Mouse (Mus musculus) ES-Bruce4 (cell line): ENCODE measurements around the gene Wdfy3. TPM values are rescaled to one million over a fixed set of nuclear protein-coding genes. Genes with fewer than 3 reads are reported as not detected.
"Not testable (repeated sequence)": the region's sequence is repeated elsewhere in the genome, so short reads cannot be mapped to it uniquely, and the experiment has no call there.

Experiments
- H3K27ac ChIP-seq: 2 replicates; pipeline ENCODE4 v1.5.1; 2012; ENCODE audit warnings: low read length, inconsistent platforms; ENCODE audit not compliant: insufficient read depth
- H3K27me3 ChIP-seq: 2 replicates; pipeline ENCODE4 v1.6.1; 2012; ENCODE audit warnings: mild to moderate bottlenecking, low read length, inconsistent platforms; ENCODE audit not compliant: control insufficient read depth, poor library complexity, insufficient read depth, severe bottlenecking
- H3K36me3 ChIP-seq: 2 replicates; pipeline ENCODE4 v1.6.1; 2012; ENCODE audit warnings: inconsistent platforms, mild to moderate bottlenecking, low read length, moderate library complexity; ENCODE audit not compliant: control insufficient read depth, poor library complexity, insufficient read depth, severe bottlenecking
- H3K4me1 ChIP-seq: one replicate; pipeline ENCODE4 v1.8.1; 2011; ENCODE audit warnings: low read length; ENCODE audit not compliant: control insufficient read depth, insufficient read depth
- H3K4me3 ChIP-seq: 2 replicates; pipeline ENCODE4 v1.5.1; 2011; ENCODE audit warnings: low read depth, mild to moderate bottlenecking, low read length
- H3K9ac ChIP-seq: 2 replicates; pipeline ENCODE4 v1.6.1; 2012; ENCODE audit warnings: low read depth, mild to moderate bottlenecking, inconsistent platforms; ENCODE audit not compliant: poor library complexity, severe bottlenecking
- H3K9me3 ChIP-seq: replicated peaks from 2 replicates; pipeline ENCODE4 v1.6.1; 2012; ENCODE audit warnings: mild to moderate bottlenecking, low read length, inconsistent platforms; ENCODE audit not compliant: control insufficient read depth, poor library complexity, insufficient read depth, severe bottlenecking
- CTCF ChIP-seq: IDR thresholded peaks from one replicate; pipeline ENCODE4 v1.8.1; 2011; ENCODE audit warnings: low read depth, low read length
- EP300 ChIP-seq: IDR thresholded peaks from 2 replicates; pipeline ENCODE4 v1.6.1; 2011; ENCODE audit warnings: low read depth, low read length; ENCODE audit not compliant: insufficient read depth
- POLR2A ChIP-seq: IDR thresholded peaks from one replicate; pipeline ENCODE4 v1.8.1; 2011; ENCODE audit warnings: low read length; ENCODE audit not compliant: insufficient read depth
- polyA plus RNA-seq: library from polyadenylated mRNA; stranded (reverse); fragments of >200 nt; gene quantifications from 2 replicates; pipeline ENCODE4 v1.2.4, GENCODE M21; 2011; ENCODE audit warnings: low read depth; ENCODE audit not compliant: missing spikeins, insufficient read depth, insufficient read length

Gene Wdfy3
- polyA plus RNA-seq, 1 experiment = 20.2 TPM

DNA sequence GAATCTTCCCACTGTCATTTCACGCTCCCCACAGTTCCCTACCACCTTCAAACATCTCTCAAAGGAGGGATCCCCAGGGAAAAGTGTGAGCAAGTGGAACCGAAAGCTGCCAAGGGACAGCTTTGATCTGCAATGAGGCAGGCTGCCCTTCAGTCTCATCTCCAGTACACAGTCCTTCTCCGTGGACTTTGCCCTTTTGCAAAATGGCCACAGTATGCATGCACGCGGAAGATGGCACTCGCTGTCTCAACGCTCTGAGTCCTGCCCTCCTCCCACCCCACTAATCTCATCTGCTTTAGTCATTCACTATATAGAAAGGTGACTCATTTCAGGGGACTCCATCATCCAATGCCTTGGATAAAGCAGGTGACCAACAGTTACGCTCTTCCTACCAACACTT, 223.8 kb downstream of the Wdfy3 start:
- Histone ChIP-seq H3K27me3 (no peaks in the 10 kb centered on the region), H3K4me1 (peaks cover 17% of the 10 kb centered on the region), H3K9ac (no peak overlapping the region), H3K36me3 (peaks cover 5% of the 10 kb centered on the region), H3K9me3 (no peaks in the 10 kb centered on the region), H3K4me3 (no peak overlapping the region), H3K27ac (no peak overlapping the region)
- TF ChIP-seq CTCF = no peak
- no peak for TF ChIP-seq POLR2A
- TF ChIP-seq EP300 = no peak

DNA sequence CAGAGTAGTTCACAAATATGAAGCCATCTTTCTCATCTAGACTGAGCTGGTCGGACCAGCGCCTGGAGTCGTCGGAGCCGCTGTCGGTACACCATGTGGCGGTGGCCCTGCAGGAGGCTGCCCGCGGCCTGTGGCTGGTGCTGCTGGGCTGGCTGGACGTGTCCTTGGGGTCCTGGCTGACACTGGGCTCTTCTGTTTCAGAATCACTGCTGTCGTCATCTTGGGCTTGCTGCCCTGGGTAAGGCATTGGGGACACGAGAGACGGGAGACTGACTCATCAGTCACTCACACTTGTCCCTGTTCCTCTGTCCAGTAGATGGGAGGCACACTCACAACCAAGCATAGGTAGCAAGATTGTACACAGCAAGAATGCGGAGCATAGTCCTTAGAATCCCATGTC, 224.7 kb downstream of the Wdfy3 start:
- Histone ChIP-seq H3K36me3 (peaks cover 5% of the 10 kb centered on the region), H3K27me3 (no peaks in the 10 kb centered on the region), H3K4me1 (peaks cover 17% of the 10 kb centered on the region), H3K27ac (no peak overlapping the region), H3K4me3 (no peak overlapping the region), H3K9me3 (0 out of 2 replicates have a peak, but pooled peaks cover 2% of the 10 kb centered on the region), H3K9ac (no peak overlapping the region)
- no peak for TF ChIP-seq EP300
- no peak for TF ChIP-seq POLR2A
- no peak for TF ChIP-seq CTCF

DNA sequence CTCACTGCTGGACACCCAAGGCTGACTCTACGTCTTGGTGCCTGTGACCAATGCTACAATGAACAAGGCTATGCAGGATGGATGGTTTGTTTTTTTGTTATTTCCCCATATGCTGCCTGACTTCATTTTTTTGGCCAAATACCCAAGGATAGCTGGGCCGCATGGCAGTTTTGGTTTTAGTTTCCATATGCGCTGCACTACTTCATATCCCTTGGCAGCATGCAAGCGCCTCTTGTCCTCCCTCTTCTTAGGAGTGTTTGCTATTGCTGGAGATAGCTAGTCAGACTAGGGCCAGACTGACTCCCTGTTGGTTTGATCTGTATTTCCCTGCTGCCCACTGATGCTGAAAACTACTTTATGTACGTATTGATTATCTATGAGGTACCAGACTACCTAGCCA, 229.2 kb downstream of the Wdfy3 start:
- TF ChIP-seq CTCF (no peak), EP300 (no peak), POLR2A (no peak)
- peaks cover 5% of the 10 kb centered on the region for H3K36me3 ChIP-seq

DNA sequence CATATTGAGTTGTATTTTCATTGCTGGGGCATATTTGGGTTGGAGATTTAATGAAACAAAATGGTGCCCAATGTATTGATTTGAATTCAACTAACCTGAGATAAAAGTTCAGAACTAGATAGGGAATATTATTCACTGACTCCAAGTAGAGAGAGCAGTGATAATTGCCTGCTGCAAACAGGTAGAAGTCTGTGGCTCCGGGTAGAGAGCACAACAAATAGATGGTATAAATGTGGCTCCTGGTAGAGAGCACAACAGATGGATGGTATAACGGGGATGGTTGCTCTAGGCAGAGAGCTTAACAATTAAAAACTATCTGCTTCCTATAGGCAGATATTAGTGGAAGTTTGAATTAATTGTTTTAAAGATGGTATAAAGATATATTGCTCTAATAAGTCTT, 232.1 kb downstream of the Wdfy3 start:
- peaks cover 12% of the 10 kb centered on the region; the same call in 1 of the 2 replicates for H3K9me3 ChIP-seq
- not testable (repeated sequence) for H3K27me3 ChIP-seq, H3K4me3 ChIP-seq, H3K27ac ChIP-seq, H3K4me1 ChIP-seq, H3K9ac ChIP-seq, H3K36me3 ChIP-seq

More for the DNA sequence above, 229.2 kb downstream of the Wdfy3 start:
- Histone ChIP-seq H3K4me1 (peaks cover 6% of the 10 kb centered on the region), H3K27ac (no peak overlapping the region), H3K9ac (no peak overlapping the region), H3K9me3 (peaks cover 12% of the 10 kb centered on the region; the same call in 1 of the 2 replicates), H3K27me3 (no peaks in the 10 kb centered on the region), H3K4me3 (no peak overlapping the region)

DNA sequence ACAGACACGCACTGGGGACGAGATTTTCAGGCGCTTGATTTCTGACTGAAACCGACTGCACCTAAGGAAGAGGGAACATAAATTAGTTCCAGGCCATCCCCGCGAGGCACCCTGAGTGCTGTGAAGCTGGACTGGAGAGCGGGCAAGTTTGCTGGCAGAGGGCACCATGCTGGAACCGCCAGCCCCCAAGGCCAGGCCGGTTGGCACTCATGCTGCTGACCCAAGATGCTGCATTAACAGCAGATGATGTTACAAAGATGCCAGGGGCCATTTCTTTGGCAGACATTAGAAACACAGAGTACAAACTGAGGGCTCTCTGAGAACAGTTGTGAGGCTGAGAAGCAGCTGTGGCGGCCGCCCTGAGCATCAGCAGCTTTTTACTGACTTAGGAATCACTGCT, 233.5 kb downstream of the Wdfy3 start:
- H3K4me3 ChIP-seq = no peak overlapping the region
- H3K4me1 ChIP-seq = no peaks in the 10 kb centered on the region
- peaks cover 12% of the 10 kb centered on the region; the same call in 1 of the 2 replicates for H3K9me3 ChIP-seq
- H3K9ac ChIP-seq = no peak overlapping the region
- no peaks in the 10 kb centered on the region for H3K27me3 ChIP-seq
- peaks cover 2% of the 10 kb centered on the region for H3K36me3 ChIP-seq
- no peak for TF ChIP-seq POLR2A
- no peak overlapping the region for H3K27ac ChIP-seq

DNA sequence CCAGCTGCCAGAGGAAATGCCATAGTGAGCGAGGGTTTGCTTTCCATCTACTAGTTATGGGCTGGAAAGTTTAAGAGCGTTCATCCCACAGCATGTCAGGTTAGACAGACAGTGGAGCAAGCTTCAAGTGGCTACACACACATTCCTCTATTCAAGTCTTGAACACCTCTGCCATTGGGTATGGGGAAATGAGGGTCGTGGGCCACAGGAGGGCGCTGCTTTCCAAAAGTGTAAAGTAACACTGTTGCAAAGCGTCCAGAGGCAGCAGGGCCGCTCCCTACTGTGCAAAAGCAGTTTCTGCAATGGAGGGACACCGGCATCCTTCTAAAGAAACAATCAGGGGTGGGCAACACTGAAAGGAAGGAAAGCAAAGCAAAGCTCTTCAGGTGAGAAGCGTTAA, 235.8 kb downstream of the Wdfy3 start:
- Histone ChIP-seq H3K27ac (0 out of 2 replicates have a peak overlapping the region, but pooled peaks have one; percentile 18), H3K4me1 (peaks cover 2% of the 10 kb centered on the region), H3K36me3 (no peaks in the 10 kb centered on the region), H3K27me3 (no peaks in the 10 kb centered on the region), H3K9ac (no peak overlapping the region), H3K4me3 (no peak overlapping the region), H3K9me3 (peaks cover 6% of the 10 kb centered on the region; the same call in 1 of the 2 replicates)
- TF ChIP-seq CTCF = peak; percentile 89
- no peak for TF ChIP-seq EP300
- TF ChIP-seq POLR2A = no peak

DNA sequence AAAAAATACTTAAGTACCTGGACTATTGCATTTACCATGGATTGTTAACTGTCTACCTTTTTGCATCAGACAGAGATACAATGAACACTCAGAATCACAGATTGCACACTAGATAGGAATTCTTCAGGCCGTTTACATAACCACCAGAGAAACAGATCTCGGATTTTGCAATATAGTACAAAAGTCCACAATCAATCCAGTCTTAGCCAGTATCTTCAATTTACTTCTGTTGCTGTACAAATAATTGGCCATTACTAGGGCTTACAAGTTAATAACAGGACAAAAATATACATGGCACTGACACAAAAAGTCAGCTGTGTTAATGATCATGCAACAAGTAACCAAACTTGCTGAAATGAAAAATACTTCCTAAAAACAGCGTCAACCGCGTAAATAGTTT, 236.7 kb downstream of the Wdfy3 start:
- H3K36me3 ChIP-seq = no peaks in the 10 kb centered on the region
- H3K4me1 ChIP-seq = peaks cover 2% of the 10 kb centered on the region
- TF ChIP-seq EP300 = no peak
- no peak for TF ChIP-seq POLR2A
- TF ChIP-seq CTCF = no peak
- H3K9ac ChIP-seq = no peak overlapping the region
- no peaks in the 10 kb centered on the region for H3K27me3 ChIP-seq
- H3K9me3 ChIP-seq = no peaks in the 10 kb centered on the region
- no peak overlapping the region for H3K27ac ChIP-seq
- no peak overlapping the region for H3K4me3 ChIP-seq
